Mouse (Mus musculus): Measurements from ENCODE around the gene Tnf.
"Not testable (repeated sequence)": the region's sequence is repeated elsewhere in the genome, so short reads cannot be mapped to it uniquely, and the experiment has no call there.

Tnf gene

DNA sequence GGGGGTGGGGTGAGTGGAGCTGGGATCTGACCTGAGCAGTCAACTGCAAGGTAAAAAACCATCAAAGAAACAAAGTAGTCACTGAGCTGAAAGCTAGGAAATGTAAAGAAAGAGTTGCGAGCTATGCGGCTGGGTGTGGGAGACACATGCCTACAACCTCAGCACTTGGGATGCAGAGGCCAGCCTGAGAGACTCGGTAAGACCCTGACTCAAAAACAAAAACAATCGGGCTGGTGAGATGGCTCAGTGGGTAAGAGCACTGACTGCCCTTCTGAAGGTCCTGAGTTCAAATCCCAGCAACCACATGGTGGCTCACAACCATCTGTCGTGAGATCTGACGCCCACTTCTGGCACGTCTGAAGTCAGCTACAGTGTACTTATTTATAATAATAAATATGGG is 32.3 kb upstream of the Tnf start:
- not testable (repeated sequence) for DNase-seq (ENCODE audit: low spot score in 2 of 2)

DNA sequence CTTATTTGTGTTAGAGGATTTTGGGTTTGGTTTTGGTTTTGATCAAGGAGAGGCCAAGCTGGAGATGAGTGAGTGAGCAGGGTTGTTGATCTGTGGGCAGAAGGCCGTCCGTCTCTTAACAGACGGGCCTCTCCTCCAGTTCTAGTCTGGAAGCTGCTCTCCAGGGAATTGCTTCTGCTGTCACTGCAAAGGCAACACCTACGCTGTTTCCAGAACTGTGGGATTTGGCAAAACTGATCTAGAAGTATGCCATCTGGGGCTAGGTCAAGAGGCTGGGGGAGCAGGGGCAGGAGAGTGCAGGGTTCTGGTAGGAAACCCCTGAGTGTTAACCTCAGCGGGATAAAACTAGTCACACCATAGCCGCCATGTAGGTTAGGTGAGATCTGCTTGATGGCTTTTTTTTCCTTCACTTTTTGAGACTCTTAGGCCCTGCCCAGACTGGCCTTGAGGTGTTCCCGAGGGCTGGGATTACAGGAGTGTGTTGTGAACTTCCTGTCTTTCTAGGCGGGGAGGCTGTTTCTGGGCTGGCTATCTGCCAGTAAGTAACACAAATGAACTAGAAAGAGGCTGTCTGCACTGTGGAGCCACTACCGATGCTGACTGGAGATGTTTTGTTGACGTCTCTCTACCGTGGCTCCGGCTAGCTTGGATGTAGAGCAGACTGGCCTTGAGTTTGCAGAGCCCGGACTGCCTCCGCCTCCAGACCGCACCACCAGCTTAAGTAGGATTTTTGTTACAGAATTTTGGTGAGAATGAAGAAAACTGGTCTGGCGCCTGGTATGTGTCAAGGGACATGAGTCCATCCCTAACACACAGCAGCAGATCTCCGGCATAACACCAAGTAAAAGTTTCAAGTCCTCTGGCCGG is 31.5 kb upstream of the Tnf start, which contains the start of gene Atp6v1g2:
Atp6v1g2 (plus strand) TSS at position 547 of the 867 bp plus-strand sequence.
- DNase-seq (ENCODE audit: low spot score in 2 of 2): no peak

DNA sequence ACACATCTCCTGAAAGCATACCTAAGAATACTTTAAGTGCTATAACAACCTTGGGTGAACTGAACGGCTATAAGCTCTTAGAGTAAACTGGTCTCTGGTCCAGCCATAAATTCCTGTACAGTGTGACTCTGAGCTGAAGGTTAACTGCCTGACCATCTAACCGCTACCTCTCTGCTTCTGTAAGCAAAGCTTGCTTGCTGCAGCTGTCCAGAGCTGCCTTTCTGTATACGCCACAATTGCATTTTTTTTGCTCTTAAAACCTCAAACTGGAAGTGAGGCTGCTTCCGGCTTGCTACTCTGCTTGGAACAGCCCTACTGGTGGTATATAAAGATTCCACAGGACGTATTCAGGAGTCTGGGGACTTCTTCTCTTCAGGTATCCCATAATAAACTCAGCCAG is 30.9 kb upstream of the Tnf start:
- DNase-seq (ENCODE audit: low spot score in 2 of 2): no peak

- peak; percentile 69 to 91 for DNase-seq (ENCODE audit: low spot score in 2 of 2)
Observed at GRCm38 (mm10) chr17:35232043-35232442, 30.2 kb upstream of the Tnf start.

GRCm38 (mm10) chr17:35231022-35231421 is 29.2 kb upstream of the Tnf start:
- no peak for DNase-seq (ENCODE audit: low spot score in 2 of 2)

- no peak for DNase-seq (ENCODE audit: low spot score in 2 of 2)
Observed at GRCm38 (mm10) chr17:35226561-35227046, 24.8 kb upstream of the Tnf start.

DNA sequence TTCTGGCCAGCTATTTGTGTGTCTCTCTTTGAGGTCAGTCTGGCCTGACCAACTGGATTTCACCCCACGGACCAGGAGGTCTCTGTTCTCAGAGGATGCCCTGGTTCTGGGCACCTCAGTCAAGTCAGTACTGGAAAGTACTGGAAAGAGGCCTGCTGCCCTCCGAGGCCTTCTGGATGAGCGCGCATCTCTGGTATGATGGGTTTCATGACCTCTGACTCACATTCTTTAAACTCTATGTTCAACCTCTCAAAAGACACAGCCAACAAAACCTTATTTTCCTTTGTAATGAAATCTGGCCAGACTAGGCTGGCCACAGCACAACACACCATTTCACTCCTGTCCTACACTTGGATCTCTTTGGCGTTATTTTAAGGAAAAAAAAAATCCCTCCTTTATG is 23.6 kb upstream of the Tnf start:
- no peak for DNase-seq (ENCODE audit: low spot score in 2 of 2)

DNA sequence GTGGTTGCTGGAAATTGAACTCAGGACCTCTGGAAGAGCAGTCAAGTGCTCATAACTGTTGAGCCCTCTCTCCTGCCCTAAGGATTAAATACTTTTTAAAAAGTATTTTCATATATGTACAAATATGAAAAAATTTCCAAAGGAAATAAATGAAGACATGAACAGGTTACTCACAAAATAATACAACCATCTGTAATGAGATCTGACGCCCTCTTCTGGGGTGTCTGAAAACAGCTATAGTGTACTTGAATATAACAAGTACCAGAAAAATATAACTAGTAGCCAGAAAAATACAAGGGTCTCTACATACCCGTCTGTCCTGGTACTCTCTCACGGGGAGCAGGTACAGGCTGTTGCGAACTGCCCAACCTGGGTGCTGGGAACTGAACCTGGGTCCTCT is 22.8 kb upstream of the Tnf start:
- DNase-seq (ENCODE audit: low spot score in 2 of 2): no peak

DNA sequence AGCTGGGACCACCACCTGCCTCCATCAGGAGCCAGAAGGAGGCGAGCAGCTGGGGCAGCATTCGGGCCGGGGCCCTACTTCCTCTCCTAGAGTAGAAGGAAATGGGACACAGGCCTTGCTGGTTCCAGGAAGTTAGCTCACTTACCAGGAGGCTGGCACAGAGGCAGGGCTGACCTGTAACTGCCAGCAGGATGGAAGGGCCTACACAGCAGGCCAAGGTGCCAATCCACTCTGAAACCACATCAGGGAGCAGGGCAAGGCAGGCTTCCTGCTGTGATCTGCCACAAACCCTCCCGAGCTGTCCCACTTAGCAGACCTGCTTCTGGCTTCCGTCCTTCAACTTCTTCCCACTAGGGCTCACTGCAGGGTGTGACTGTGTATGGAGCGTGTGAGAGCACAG is 20.5 kb upstream of the Tnf start:
- DNase-seq (ENCODE audit: low spot score in 2 of 2): no peak

DNA sequence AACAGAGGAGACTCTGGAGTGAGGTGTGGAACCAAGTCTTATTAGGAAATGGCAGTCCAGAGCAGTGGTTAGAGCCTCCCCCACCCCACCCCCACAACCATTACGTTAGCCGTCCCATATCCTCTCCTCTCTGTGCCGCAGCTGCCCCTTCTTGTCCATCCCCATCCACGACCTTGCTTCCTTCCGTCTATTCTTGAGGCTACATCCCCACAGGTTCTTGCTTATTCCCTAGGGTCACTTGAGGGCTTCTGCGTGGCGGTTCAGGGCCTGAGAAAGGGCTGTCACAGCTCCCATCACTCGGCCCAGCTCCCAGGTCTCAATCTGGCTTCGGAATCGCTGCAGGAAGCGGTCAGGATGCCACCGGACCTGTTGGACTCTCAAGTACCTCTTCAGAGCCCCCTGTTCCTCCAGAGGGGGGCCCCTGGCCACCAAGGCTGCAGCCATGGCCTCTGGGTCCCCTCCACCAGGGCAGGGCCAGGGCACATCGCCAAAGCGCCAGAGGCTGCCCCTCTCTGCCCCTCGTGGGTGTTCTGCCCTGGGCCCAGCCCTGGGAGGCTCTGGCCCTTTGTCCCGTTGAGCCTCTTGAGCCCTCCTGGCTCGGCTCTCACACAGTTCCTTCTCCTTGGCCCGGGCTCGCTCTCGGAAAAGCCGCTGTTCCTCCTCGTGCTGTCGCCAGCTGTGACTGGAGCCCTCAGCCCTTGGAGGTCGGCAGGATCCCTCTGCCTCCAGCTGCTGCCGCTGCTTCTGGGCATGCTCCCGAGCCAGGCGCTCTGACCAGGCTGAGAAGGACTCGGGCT is 18.5 kb upstream of the Tnf start, which contains the start of gene Gm16181:
Gm16181 (plus strand) TSS at position 679 of the 797 bp plus-strand sequence.
- peak in 1 of 2 experiments; percentile 59 for DNase-seq (ENCODE audit: low spot score in 2 of 2)

DNA sequence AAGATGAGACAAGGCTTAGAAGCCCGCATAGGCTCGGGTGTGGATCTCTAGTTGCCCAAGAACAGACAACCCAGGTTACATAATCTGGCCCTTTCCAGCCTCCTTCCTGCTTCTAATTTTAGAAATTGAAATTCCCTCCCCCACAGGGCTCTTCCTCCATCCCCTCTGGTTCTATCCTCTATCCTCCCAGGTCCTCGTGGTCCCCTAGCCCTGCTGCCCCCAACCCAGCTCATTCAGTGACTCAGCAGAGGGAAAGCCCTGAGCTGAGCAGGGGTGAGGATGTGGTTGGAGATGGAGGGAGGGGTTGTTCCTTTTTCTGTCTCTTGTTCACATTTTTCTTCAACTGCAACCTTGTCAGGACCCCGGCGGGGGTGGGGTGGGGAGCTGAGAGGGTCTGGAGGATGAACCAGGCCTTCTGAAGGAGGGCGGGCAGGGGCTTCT is 17.8 kb upstream of the Tnf start:
- DNase-seq (ENCODE audit: low spot score in 2 of 2): no peak

DNA sequence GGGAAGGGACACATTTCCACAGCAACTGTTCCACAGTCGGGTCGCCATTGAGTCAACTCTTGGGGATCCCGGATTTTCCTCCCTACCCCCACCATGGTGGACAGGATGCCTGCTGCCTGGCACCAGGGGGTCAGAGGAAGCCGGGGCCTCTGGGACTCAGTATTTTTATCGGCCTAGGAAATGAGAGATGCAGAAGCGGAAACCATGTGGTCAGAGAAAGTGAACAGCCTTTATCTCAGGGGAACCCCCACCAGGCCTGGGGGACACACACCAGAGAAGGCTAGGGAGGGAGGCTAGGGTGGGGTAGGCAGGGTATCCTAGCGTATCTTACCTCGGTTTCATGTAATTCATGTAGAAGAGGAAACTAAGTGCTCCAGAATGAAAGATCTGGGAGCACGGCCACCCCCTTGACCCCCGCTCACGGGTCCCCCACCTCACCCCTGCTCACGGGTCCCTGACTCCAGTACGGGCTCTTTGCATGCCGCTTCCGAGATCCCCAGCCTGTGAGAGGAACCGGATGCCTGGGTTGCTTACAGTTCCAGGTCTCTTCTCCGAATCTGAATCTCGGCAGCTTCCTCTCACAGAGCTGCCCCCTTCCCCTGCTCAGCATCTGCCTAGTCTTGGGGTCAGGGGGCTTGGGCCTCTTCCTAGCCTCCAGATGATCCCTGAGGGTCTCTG is 16.8 kb upstream of the Tnf start:
- no peak for DNase-seq (ENCODE audit: low spot score in 2 of 2)

GRCm38 (mm10) chr17:35213071-35213470 is 11.3 kb upstream of the Tnf start:
- DNase-seq (ENCODE audit: low spot score in 2 of 2): no peak

GRCm38 (mm10) chr17:35210593-35210992 is 8.8 kb upstream of the Tnf start:
- DNase-seq (ENCODE audit: low spot score in 2 of 2): no peak

- DNase-seq (ENCODE audit: low spot score in 2 of 2): no peak
Observed at GRCm38 (mm10) chr17:35209785-35210535, 8.2 kb upstream of the Tnf start.

GRCm38 (mm10) chr17:35205380-35205769 is 3.6 kb upstream of the Tnf start:
- no peak for DNase-seq (ENCODE audit: low spot score in 2 of 2)

- DNase-seq (ENCODE audit: low spot score in 2 of 2): no peak
Observed at GRCm38 (mm10) chr17:35204494-35205379, 2.9 kb upstream of the Tnf start, which contains the start of gene Lta. TSS of gene Lta (minus strand) at chr17:35205351.

- no peak for DNase-seq (ENCODE audit: low spot score in 2 of 2)
Observed at GRCm38 (mm10) chr17:35202442-35202841, 635 bp upstream of the Tnf start.

- DNase-seq (ENCODE audit: low spot score in 2 of 2): no peak
Observed at GRCm38 (mm10) chr17:35201128-35201527, 679 bp downstream of the Tnf start.

- no peak for DNase-seq (ENCODE audit: low spot score in 2 of 2)
Observed at GRCm38 (mm10) chr17:35200398-35200797, 1.4 kb downstream of the Tnf start.

Measured in urinary bladder, postnatal 4 days (tissue).